Mouse (Mus musculus) c-Kit-positive CD71-negative TER-119-negative erythroid progenitor cells, embryonic 14.5 days (primary cell): ENCODE measurements around the gene Samd4.

Experiments
- DNase-seq: peaks from one replicate; pipeline ENCODE4 v3.0.0-alpha.2; 2013; ENCODE audit warnings: low read depth

The Samd4 gene

GRCm38 (mm10) chr14:46956121-46956520, 73.5 kb downstream of the Samd4 start:
- DNase-seq: no peak

DNA sequence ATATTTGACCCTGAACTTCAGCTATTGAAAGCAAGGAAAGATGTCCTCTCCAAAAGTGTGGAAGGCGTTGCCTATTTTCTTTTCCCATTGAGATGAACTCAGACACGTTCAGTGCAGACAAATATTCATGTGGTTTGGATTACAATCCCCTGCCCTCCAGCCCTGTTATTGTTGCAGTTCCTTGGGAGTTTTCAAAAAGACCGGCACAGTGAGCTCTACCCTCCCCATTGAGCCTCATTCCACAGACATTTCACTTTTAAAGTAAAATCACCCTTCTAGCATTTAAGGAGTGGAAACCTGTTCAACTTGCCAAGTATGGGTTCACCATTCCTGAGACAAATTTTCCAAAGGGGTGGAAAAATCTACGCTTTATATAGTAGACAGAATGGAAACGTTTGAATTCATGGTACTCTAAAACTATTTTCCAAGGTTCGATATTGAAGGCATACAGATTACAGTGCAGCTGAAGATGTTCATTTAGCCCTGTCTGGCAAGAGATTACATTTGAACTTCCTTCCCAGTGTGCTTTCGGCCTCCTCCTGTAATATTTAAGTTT, 76.6 kb downstream of the Samd4 start:
- DNase-seq: no peak

- DNase-seq: no peak
Observed at GRCm38 (mm10) chr14:46959831-46960230, 77.2 kb downstream of the Samd4 start.

DNA sequence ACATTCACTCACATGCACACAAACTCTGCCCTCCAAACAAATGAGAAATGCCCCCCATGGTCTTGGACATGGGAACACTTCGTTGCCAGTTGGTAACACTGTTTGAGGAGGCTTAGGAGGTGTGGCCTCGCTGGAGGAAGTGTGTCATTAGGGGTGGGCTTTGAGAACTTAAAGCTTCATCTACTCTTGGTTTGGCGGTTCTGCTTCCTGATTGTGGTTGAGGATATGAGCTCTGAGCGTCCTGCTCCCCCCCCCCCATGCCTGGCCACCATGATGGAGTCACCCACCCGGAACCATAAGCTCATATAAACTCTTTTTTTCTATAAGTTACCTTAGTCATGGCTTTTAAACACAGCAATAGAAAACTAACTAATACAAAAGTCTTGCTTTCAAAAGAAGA, 80.2 kb downstream of the Samd4 start:
- no peak for DNase-seq

- no peak for DNase-seq
Observed at GRCm38 (mm10) chr14:46964074-46964872, 81.6 kb downstream of the Samd4 start.

- no peak for DNase-seq
Observed at GRCm38 (mm10) chr14:46966206-46966605, 83.6 kb downstream of the Samd4 start.

- DNase-seq: no peak
Observed at GRCm38 (mm10) chr14:46968046-46968445, 85.4 kb downstream of the Samd4 start.

DNA sequence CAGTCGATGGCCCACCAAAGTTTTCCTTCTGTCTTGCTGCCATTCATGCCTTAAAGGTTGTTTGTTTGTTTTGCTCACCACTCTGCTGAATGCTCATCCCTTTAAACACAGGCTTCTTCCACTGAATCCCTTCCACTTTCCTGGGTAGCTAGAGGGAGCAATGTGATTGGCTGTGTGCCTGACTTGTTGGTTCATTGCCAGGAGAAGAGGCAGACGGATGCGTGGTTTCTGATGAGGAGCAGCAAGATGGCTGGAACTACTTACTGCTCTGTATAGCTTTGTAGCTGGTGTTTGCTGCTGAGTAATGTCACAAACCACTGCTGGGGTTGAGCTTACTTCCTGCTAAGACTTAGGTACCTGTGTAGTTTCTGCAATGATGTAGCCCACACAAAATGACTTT, 88.0 kb downstream of the Samd4 start:
- no peak for DNase-seq

GRCm38 (mm10) chr14:46971802-46972201, 89.1 kb downstream of the Samd4 start:
- no peak for DNase-seq

DNA sequence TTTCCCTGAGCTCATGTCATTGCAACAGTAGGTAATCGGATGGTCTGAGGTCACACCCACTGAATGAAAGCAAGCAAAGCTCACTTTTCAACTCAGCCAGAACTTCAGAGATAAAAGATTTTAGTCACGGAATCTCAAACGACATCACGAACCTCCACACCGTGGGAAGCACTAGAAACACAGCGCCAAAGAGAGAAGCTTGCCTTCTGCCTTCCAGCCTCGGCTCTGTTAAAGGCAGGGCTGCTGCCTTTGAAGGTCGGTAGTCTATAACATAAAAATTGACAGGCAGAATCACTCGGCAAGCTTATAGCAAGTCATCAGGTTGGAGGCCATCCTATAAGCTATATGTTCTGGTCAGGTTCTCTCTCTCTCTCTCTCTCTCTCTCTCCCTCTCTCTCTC, 92.2 kb downstream of the Samd4 start:
- no peak for DNase-seq

DNA sequence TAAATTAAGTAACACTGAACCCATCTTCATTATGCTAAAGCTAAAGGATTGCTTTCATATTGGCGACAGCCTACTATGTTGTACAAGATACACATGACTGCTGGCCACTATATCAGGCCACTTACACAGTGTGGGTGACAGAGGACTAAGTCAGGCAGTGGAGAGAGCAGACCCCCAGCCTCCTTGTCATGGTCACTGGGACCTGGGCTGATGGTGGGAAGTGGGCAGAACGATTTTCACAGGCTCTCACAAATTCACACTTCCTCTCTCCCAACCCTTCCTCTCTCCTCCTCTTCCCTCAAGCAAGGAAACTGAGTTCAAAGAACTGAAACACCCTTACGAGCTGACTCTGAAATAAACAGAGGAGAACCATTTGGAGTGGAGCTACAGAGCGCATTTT, 93.3 kb downstream of the Samd4 start:
- no peak for DNase-seq

DNA sequence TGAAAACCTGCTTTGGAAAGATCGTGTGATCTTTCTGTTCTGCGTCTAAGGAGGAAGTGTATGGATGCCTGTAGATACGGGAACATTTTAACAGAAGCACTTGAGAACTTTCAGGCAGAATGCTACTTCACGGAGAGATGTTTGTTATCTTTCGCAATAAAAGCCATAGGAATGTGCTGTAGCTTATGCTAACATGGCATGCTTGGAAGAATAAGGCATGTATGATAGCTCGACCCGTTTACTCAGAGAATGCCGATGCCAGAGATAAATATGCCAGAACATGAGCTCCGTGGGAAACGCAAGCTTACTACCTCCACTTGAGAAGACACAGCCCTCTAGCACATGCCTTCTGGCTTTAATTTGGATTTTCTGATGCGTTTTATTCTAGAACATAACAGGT, 94.1 kb downstream of the Samd4 start:
- no peak for DNase-seq

DNA sequence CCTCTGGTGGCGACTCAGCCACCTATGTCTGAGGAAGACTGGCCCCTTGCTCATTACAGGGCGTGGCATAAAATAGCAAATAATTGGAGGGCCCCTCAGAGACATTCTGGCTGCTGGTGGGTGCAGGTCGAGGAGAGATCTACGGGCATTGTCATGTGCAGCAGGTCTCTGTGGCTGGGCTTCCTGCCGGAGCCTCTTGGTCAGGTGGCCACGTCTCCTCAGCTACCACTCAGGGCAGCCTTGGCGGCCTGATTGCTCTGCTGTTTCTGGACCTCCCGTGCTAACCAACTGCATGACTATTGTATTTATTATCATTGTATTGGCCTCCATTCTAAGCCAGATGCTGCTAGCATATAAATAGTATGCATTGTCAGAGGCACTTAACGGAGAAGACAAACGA, 95.0 kb downstream of the Samd4 start:
- DNase-seq: no peak

DNA sequence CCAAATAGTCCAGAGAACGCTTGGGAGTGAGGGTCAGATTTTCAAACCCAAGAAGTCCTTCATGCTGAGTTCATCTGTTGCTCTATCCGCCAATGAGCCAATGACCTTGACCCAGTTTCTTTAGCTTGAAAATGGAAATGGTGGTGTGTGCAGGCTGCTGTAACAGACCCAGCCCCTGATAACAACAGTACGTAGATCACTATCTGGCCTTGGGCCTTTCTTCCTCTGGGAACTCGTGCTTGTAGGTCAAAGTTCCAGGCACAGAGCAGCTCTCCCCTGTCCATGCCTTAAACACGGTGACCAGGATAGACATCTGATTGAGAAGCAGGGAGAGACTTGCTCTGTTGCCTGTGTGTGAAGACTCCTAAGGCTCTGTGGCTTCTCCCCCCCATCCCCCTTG, 96.5 kb downstream of the Samd4 start:
- no peak for DNase-seq

- DNase-seq: peak; percentile 23
Observed at GRCm38 (mm10) chr14:46980736-46981438, 98.2 kb downstream of the Samd4 start.

- no peak for DNase-seq
Observed at GRCm38 (mm10) chr14:46982106-46982505, 99.5 kb downstream of the Samd4 start.

GRCm38 (mm10) chr14:46984542-46985125, 102.0 kb downstream of the Samd4 start:
- DNase-seq: no peak

DNA sequence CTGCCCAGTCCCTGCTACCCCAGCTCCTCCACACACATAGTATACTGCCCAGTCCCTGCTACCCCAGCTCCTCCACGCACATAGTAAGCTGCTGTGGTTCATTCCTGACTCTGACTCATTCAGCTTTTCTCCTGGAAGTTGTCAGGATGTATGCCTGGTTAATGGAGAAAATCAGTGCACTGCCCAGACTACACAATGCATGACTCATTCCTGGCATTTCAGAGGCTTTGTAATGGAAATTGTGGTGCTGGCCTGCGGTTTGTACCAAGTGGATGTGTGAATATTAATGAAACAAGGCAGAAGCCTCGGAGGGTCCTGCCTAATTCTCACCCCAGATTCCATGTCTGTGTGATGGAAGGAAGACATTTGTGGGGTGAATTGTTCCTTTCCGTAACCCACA, 107.0 kb downstream of the Samd4 start:
- DNase-seq: no peak

- no peak for DNase-seq
Observed at GRCm38 (mm10) chr14:46990450-46990849, 107.8 kb downstream of the Samd4 start.

DNA sequence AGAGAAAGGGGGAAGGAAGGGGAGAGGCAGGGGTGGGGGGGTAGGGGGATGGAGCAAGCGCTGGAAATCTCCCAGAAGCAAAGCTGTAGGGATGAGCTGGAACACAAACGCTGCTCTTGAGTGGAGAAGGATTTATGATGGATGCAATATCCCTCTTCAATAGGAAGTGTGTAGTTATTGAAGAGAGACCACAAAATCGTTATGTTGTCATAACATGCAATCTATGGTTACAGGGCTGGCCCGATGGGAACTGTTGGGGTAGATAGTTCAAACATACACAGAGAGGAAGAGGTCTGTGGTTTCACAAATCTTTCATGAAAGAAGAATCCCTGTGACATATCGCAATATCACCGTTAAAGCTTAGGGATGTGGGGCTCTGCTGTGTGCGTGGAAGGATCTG, 112.0 kb downstream of the Samd4 start:
- no peak for DNase-seq

DNA sequence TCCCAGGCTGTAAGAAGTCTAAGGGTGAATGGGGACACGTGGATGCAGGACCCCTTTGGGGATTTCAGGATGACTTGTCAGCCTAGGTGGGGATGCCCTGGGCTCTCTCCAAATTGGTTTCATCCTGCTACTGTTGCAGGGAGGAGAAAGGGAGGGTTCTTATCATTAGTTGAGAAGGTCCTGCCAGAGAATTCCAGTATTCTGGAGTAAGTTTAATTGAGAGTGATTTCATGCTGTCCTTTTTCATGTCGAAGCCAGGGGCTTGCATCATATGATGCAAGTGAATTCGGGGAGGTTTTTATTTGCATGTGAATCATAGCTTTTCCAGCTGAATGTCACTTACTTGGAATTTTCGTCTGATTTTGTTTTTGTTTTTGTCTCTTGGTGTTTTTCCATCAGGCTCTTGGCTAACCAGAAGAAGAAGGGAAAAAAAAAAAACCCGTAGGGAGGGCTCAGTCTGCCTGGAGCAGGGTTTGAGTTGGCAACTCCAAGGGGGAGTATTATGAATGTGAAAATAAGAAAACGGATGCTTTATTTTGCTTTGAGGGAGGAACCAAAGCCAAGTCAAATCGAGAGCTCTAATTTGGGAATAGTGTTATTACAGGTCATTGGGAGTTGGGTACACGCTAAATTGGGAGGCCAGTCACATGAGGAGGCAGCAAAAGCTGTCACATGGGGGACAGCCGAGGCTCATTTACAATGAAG, 116.8 kb downstream of the Samd4 start:
- no peak for DNase-seq

GRCm38 (mm10) chr14:47000096-47000736, 117.6 kb downstream of the Samd4 start:
- no peak for DNase-seq
